Mouse (Mus musculus) heart, adult 9 months (tissue): ENCODE measurements around the gene Gls2.

Experiments
- DNase-seq, 2 experiments: peaks; one replicate each; pipeline ENCODE4 v3.0.0; 2022; ENCODE audit warnings: low spot score in 2 of 2

The Gls2 gene

GRCm38 (mm10) chr10:128231697-128232419 lies 37.6 kb downstream of the Gls2 start, which contains the start of gene Timeless:
Gene Timeless (plus strand): TSS chr10:128232065.
- peak; percentile 86 to 89 for DNase-seq

- DNase-seq: peak; percentile 57 to 70
Measured at GRCm38 (mm10) chr10:128232420-128232985, 38.2 kb downstream of the Gls2 start.

GRCm38 (mm10) chr10:128236321-128236720 lies 42.1 kb downstream of the Gls2 start:
- no peak for DNase-seq

GRCm38 (mm10) chr10:128237807-128238480 lies 43.7 kb downstream of the Gls2 start:
- DNase-seq: peak; percentile 67 to 80

- DNase-seq: no peak
Measured at GRCm38 (mm10) chr10:128239140-128239539, 44.9 kb downstream of the Gls2 start.

- no peak for DNase-seq
Measured at GRCm38 (mm10) chr10:128240131-128240530, 45.9 kb downstream of the Gls2 start.

- DNase-seq: peak; percentile 33 to 49
Measured at GRCm38 (mm10) chr10:128243252-128243651, 49.0 kb downstream of the Gls2 start.

GRCm38 (mm10) chr10:128244121-128244520 lies 49.9 kb downstream of the Gls2 start:
- DNase-seq: no peak

GRCm38 (mm10) chr10:128247020-128247732 lies 52.9 kb downstream of the Gls2 start:
- DNase-seq: peak; percentile 83 to 85

- no peak for DNase-seq
Measured at GRCm38 (mm10) chr10:128250565-128250964, 56.3 kb downstream of the Gls2 start.

- no peak for DNase-seq
Measured at GRCm38 (mm10) chr10:128253677-128254255, 59.5 kb downstream of the Gls2 start, which contains the start of gene Apon. Gene Apon (plus strand): TSS chr10:128254096.

GRCm38 (mm10) chr10:128255925-128256324 lies 61.7 kb downstream of the Gls2 start:
- DNase-seq: no peak

- DNase-seq: no peak
Measured at GRCm38 (mm10) chr10:128256328-128256727, 62.1 kb downstream of the Gls2 start.

- no peak for DNase-seq
Measured at GRCm38 (mm10) chr10:128258953-128259352, 64.7 kb downstream of the Gls2 start.
